Comparison of ENCODE assay signal across 21 mouse cellular contexts in genomic region chr5:63821860-63822259, GRCm38 (mm10). TPM values are rescaled to one million over a fixed set of nuclear protein-coding genes. Genes with fewer than 3 reads are reported as not detected.
DNase-seq lines count a peak whose midpoint lies in the region; ATAC-seq and TF ChIP-seq lines count a peak whose summit lies in the region.
"Had no signal": no experiment of that assay in that cellular context is flagged by ENCODE, and none has a peak within 500 bp of the region (broad histone marks: within the 10 kb centered on the region; RNA-seq: fewer than 3 reads in every experiment).

No protein-coding gene starts in this region.

- 0 out of 2 replicates have a peak overlapping the region, but pooled peaks have one; percentile 20 for H3K27ac ChIP-seq in kidney, adult 2 months (ENCODE audit: insufficient read depth, low read depth, low read length)
- H3K27ac ChIP-seq in liver, embryonic 12.5 days, result peak overlapping the region; percentile 64
- peak overlapping the region; percentile 95 for H3K27ac ChIP-seq in small intestine, adult 2 months (ENCODE audit: insufficient read depth, low read depth, low read length)
- H3K27ac ChIP-seq in hindbrain, embryonic 11.5 days (ENCODE audit: low read depth, low read length), result no peak overlapping the region
- H3K27ac ChIP-seq: embryonic facial prominence, embryonic 15.5 days; forebrain, embryonic 10.5 days; hindbrain, embryonic 15.5 days had no signal

- no peaks in the 10 kb centered on the region for H3K9me3 ChIP-seq in liver, embryonic 12.5 days (replicated peaks)
- H3K9me3 ChIP-seq in hindbrain, embryonic 11.5 days (ENCODE audit: control insufficient read depth, low read length), result no peaks in the 10 kb centered on the region
- H3K9me3 ChIP-seq: embryonic facial prominence, embryonic 15.5 days; forebrain, embryonic 10.5 days; hindbrain, embryonic 15.5 days; megakaryocyte, embryonic 14.5 days had no signal

- TF ChIP-seq CTCF in kidney, adult 2 months (conservative IDR thresholded peaks at IDR 0.05; ENCODE audit: insufficient read depth, insufficient read length, low read depth, low read length), result no peak
- TF ChIP-seq CTCF in small intestine, adult 2 months (IDR thresholded peaks at IDR 0.05; ENCODE audit: extremely low read depth, insufficient read length, insufficient replicate concordance, low read depth, low read length), result no peak

- no peak overlapping the region for H3K9ac ChIP-seq in liver, embryonic 12.5 days
- H3K9ac ChIP-seq in hindbrain, embryonic 11.5 days (ENCODE audit: low read depth, low read length), result no peak overlapping the region
- H3K9ac ChIP-seq: embryonic facial prominence, embryonic 15.5 days; hindbrain, embryonic 15.5 days had no signal

- DNase-seq in kidney, adult 2 months, result no peak
- DNase-seq in kidney, postnatal 14 days, result no peak
- DNase-seq in c-Kit-positive CD71-positive TER-119-positive erythroid progenitor cells, embryonic 14.5 days (ENCODE audit: low spot score), result peak; percentile 23
- no peak for DNase-seq in gastrocnemius, postnatal 36 days
- DNase-seq in left cerebral cortex, postnatal 10 days (ENCODE audit: extremely low spot score in 1 of 2, low spot score in 2 of 2), result no peak
- no peak for DNase-seq in hindbrain, embryonic 11.5 days (ENCODE audit: low spot score)
- DNase-seq: cerebellum, adult 11 months; cerebellum, postnatal 14 days; embryo, embryonic 11 days; gastrocnemius, postnatal 10 days; kidney, adult 11 months; lung, adult 2 months; retina, postnatal 1 day; right cerebral cortex, postnatal 4 days had no signal

- no peak overlapping the region for H3K4me3 ChIP-seq in kidney, adult 2 months (ENCODE audit: insufficient read depth, low read depth, low read length)
- H3K4me3 ChIP-seq in liver, embryonic 12.5 days, result no peak overlapping the region
- no peak overlapping the region for H3K4me3 ChIP-seq in small intestine, adult 2 months (ENCODE audit: low read depth, low read length)
- no peak overlapping the region for H3K4me3 ChIP-seq in hindbrain, embryonic 11.5 days (ENCODE audit: low read depth, low read length)
- H3K4me3 ChIP-seq: embryonic facial prominence, embryonic 15.5 days; forebrain, embryonic 10.5 days; hindbrain, embryonic 15.5 days; megakaryocyte, embryonic 14.5 days had no signal

- peak; percentile 87 for ATAC-seq in liver, embryonic 12.5 days
- ATAC-seq in hindbrain, embryonic 11.5 days (ENCODE audit: low FRiP score), result no peak
- ATAC-seq: midbrain, embryonic 16.5 days had no signal

- H3K36me3 ChIP-seq in kidney, adult 2 months (ENCODE audit: control insufficient read depth, insufficient read depth, low read length), result no peaks in the 10 kb centered on the region
- H3K36me3 ChIP-seq in liver, embryonic 12.5 days, result no peaks in the 10 kb centered on the region
- no peaks in the 10 kb centered on the region for H3K36me3 ChIP-seq in small intestine, adult 2 months (ENCODE audit: control insufficient read depth, insufficient read depth, low read length)
- H3K36me3 ChIP-seq in hindbrain, embryonic 11.5 days (ENCODE audit: control insufficient read depth, insufficient read depth, low read length), result no peaks in the 10 kb centered on the region
- H3K36me3 ChIP-seq: embryonic facial prominence, embryonic 15.5 days; forebrain, embryonic 10.5 days; hindbrain, embryonic 15.5 days had no signal

- no peak for TF ChIP-seq POLR2A in kidney, adult 2 months (IDR thresholded peaks at IDR 0.05; ENCODE audit: low read depth, low read length)
- TF ChIP-seq POLR2A in small intestine, adult 2 months (IDR thresholded peaks at IDR 0.05; ENCODE audit: low read depth, low read length), result no peak

- H3K4me2 ChIP-seq in liver, embryonic 12.5 days, result no peak overlapping the region
- H3K4me2 ChIP-seq in hindbrain, embryonic 11.5 days (replicated peaks; ENCODE audit: low read depth, low read length), result no peak overlapping the region
- H3K4me2 ChIP-seq: embryonic facial prominence, embryonic 15.5 days; hindbrain, embryonic 15.5 days had no signal

- no peaks in the 10 kb centered on the region for H3K27me3 ChIP-seq in kidney, adult 2 months (replicated peaks; ENCODE audit: control insufficient read depth, insufficient read depth, low read length)
- no peaks in the 10 kb centered on the region for H3K27me3 ChIP-seq in liver, embryonic 12.5 days (replicated peaks)
- H3K27me3 ChIP-seq in small intestine, adult 2 months (ENCODE audit: control insufficient read depth, insufficient read depth, low read length), result no peaks in the 10 kb centered on the region
- H3K27me3 ChIP-seq in hindbrain, embryonic 11.5 days (ENCODE audit: control insufficient read depth, insufficient read depth, low read length), result no peaks in the 10 kb centered on the region
- H3K27me3 ChIP-seq: embryonic facial prominence, embryonic 15.5 days; hindbrain, embryonic 15.5 days had no signal

- 73% methylated on average over 8 of the region's 8 CpGs for WGBS in kidney, adult 2 months
- WGBS in liver, embryonic 12.5 days (ENCODE audit: insufficient replicate concordance), result 24% methylated on average over 8 of the region's 8 CpGs
- WGBS in small intestine, adult 2 months, result 36% methylated on average over 8 of the region's 8 CpGs
- 81% methylated on average over 8 of the region's 8 CpGs for WGBS in hindbrain, embryonic 11.5 days

- intact Hi-C loops in gastrocnemius, postnatal 36 days (cut with DNase I), result no loop called here
- intact Hi-C loops in left cerebral cortex, postnatal 10 days (cut with DNase I), result loop anchor here (10.0 kb wide), 1 partner anchor 453 kb away; no protein-coding TSS in a partner anchor

- peaks cover 48% of the 10 kb centered on the region for H3K4me1 ChIP-seq in kidney, adult 2 months (ENCODE audit: control insufficient read depth, insufficient read depth, low read length)
- H3K4me1 ChIP-seq in liver, embryonic 12.5 days, result peaks cover 64% of the 10 kb centered on the region
- H3K4me1 ChIP-seq in small intestine, adult 2 months (ENCODE audit: control insufficient read depth, insufficient read depth, insufficient read length, low read length), result peaks cover 40% of the 10 kb centered on the region
- no peaks in the 10 kb centered on the region for H3K4me1 ChIP-seq in hindbrain, embryonic 11.5 days (replicated peaks; ENCODE audit: control insufficient read depth, insufficient read depth, low read length)
- H3K4me1 ChIP-seq: embryonic facial prominence, embryonic 15.5 days; forebrain, embryonic 10.5 days; hindbrain, embryonic 15.5 days; megakaryocyte, embryonic 14.5 days had no signal

RNA-seq across cellular contexts. Expression of gene 0610040J01Rik, which starts 9.7 kb away (rescaled TPM):
- polyA plus RNA-seq in kidney, adult 2 months (2012; rRNA removed), result 50.1 and 57.6 TPM in 2 replicates
- 13.5 and 16.2 TPM in 2 replicates for polyA plus RNA-seq in liver, embryonic 12.5 days (2016; fragmentation: Nextera tagmentation; extraction: Ambion mirVana)
- polyA plus RNA-seq in small intestine, adult 2 months (2012; rRNA removed), result 38.7 and 53.8 TPM in 2 replicates
- total RNA-seq in gastrocnemius, postnatal 36 days (2021), result 1 to 10 TPM; 3.9 to 9.5 TPM
- 1 to 10 TPM; 5.9 to 6.8 TPM for total RNA-seq in left cerebral cortex, postnatal 10 days (2021)
- 2.6 and 2.7 TPM in 2 replicates for polyA plus RNA-seq in hindbrain, embryonic 11.5 days (2014; fragmentation: Nextera tagmentation; extraction: Ambion mirVana)
